Mouse (Mus musculus) Muller cell, postnatal 12 days (primary cell): ENCODE measurements around the gene Cx3cl1.

Experiments
- DNase-seq: peaks from one replicate; pipeline ENCODE4 v3.0.0-alpha.2; 2015; ENCODE audit errors: inconsistent ontology term

The Cx3cl1 gene

GRCm38 (mm10) chr8:94801293-94802095 lies 29.7 kb downstream of the Cx3cl1 start:
- no peak for DNase-seq

- DNase-seq = no peak
Measured at GRCm38 (mm10) chr8:94802375-94802774, 30.6 kb downstream of the Cx3cl1 start.

GRCm38 (mm10) chr8:94803551-94803950 lies 31.7 kb downstream of the Cx3cl1 start:
- no peak for DNase-seq

GRCm38 (mm10) chr8:94804546-94805340 lies 32.9 kb downstream of the Cx3cl1 start:
- no peak for DNase-seq

GRCm38 (mm10) chr8:94805811-94806210 lies 34.0 kb downstream of the Cx3cl1 start:
- no peak for DNase-seq

- no peak for DNase-seq
Measured at GRCm38 (mm10) chr8:94807506-94807905, 35.7 kb downstream of the Cx3cl1 start.

- no peak for DNase-seq
Measured at GRCm38 (mm10) chr8:94808372-94808771, 36.6 kb downstream of the Cx3cl1 start.

- DNase-seq = peak; percentile 81
Measured at GRCm38 (mm10) chr8:94810153-94810552, 38.3 kb downstream of the Cx3cl1 start, which contains the start of gene Ccl17. Gene Ccl17, plus strand, starts transcription at chr8:94810453.

GRCm38 (mm10) chr8:94810855-94811254 lies 39.0 kb downstream of the Cx3cl1 start:
- no peak for DNase-seq

- no peak for DNase-seq
Measured at GRCm38 (mm10) chr8:94811654-94812053, 39.8 kb downstream of the Cx3cl1 start.

- peak; percentile 77 for DNase-seq
Measured at GRCm38 (mm10) chr8:94812645-94813098, 40.9 kb downstream of the Cx3cl1 start.

GRCm38 (mm10) chr8:94814556-94814955 lies 42.7 kb downstream of the Cx3cl1 start:
- no peak for DNase-seq

- no peak for DNase-seq
Measured at GRCm38 (mm10) chr8:94817933-94818332, 46.1 kb downstream of the Cx3cl1 start.

GRCm38 (mm10) chr8:94819671-94820179 lies 47.9 kb downstream of the Cx3cl1 start:
- no peak for DNase-seq

GRCm38 (mm10) chr8:94820553-94820952 lies 48.7 kb downstream of the Cx3cl1 start:
- DNase-seq = no peak

GRCm38 (mm10) chr8:94821381-94821780 lies 49.6 kb downstream of the Cx3cl1 start:
- DNase-seq = no peak

- no peak for DNase-seq
Measured at GRCm38 (mm10) chr8:94822637-94823560, 51.1 kb downstream of the Cx3cl1 start.

- DNase-seq = no peak
Measured at GRCm38 (mm10) chr8:94825170-94825569, 53.4 kb downstream of the Cx3cl1 start.

GRCm38 (mm10) chr8:94826210-94826609 lies 54.4 kb downstream of the Cx3cl1 start:
- no peak for DNase-seq

- DNase-seq = no peak
Measured at GRCm38 (mm10) chr8:94828284-94828683, 56.5 kb downstream of the Cx3cl1 start.
